Mouse (Mus musculus): ENCODE measurements around the gene Gm8369. TPM values are rescaled to one million over a fixed set of nuclear protein-coding genes. Genes with fewer than 3 reads are reported as not detected.
"Not testable (repeated sequence)": the region's sequence is repeated elsewhere in the genome, so short reads cannot be mapped to it uniquely, and the experiment has no call there.

Gm8369 gene
- 100 to 1,000 TPM; 382 to 635 (median 544) TPM for polyA plus RNA-seq (2017; shearing (Covaris generic))

DNA sequence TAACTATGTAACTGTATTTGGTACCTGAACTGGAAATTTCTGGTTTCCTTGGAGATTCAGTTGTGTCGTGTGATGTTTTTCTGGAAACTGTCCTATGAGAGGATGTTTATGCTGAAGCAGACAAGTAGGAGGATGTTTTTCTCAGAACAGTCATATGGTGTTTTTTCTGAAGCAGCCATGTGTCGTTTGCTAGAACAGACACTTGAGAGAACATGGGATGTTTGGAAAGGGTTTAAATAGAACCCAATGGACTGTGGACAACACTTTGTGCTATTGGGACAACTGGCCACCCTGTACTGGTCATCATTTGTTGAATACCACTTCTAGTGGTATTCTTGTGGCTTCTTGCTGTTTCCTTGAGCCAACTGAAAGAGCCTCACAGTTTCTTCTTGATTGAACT, at the start of gene Gm8369:
Gene Gm8369 (plus strand): TSS at position 193 of the 400 bp plus-strand sequence.
- ATAC-seq, result peak; percentile 66

GRCm38 (mm10) chr19:11443338-11443737, 42.4 kb upstream of the Gm8369 start, which contains the start of gene Ms4a4b:
TSS of gene Ms4a4b (plus strand) at chr19:11443553.
- ATAC-seq, result peak; percentile 74

- ATAC-seq, result no peak
These were observed 41.8 kb upstream of the Gm8369 start for GRCm38 (mm10) chr19:11443964-11444363.

DNA sequence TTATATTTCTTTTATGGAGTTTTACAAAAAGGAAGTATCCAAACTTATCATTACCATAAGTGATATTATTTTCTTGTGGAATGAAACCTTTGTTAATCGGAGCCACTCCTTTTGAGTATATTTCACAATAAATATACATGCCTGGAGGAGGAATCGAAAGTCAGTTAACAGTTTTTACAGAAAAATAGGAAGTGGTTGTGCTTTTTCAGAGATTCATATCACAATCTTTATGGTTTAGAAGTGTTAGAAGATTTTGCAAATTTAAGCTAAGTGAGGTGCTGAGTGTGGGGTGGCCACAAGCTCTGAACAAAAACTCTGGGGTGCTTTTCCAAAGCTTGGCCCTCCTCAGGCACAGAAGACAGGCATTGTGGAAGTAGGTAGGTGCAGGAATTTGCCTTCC, 38.5 kb upstream of the Gm8369 start:
- ATAC-seq, result peak; percentile 44

GRCm38 (mm10) chr19:11459041-11459440, 26.7 kb upstream of the Gm8369 start:
- peak; percentile 63 for ATAC-seq

GRCm38 (mm10) chr19:11464795-11465194, 20.9 kb upstream of the Gm8369 start:
- peak; percentile 58 for ATAC-seq

- ATAC-seq, result no peak
These were observed 19.3 kb upstream of the Gm8369 start for GRCm38 (mm10) chr19:11466471-11466870.

DNA sequence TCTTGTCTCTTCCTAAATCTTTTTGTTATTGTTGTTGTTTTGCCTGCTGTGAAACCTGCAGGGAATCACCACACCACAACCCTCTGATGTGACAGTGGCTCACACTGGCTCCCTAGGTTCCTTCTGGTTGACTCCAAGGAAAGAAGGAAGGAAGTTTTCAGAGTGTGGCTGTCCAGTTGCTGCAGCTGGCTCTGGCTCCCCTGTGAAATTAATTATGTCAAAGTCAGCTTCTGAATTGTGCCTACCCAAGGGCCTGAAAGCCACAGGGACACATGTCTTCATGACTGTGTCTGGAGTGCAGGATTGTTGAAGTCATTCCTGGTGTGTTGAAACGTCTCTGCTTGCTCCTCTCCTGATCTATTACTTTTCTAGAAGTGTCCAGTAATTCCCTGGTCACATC, 17.4 kb upstream of the Gm8369 start:
- ATAC-seq, result not testable (repeated sequence)

DNA sequence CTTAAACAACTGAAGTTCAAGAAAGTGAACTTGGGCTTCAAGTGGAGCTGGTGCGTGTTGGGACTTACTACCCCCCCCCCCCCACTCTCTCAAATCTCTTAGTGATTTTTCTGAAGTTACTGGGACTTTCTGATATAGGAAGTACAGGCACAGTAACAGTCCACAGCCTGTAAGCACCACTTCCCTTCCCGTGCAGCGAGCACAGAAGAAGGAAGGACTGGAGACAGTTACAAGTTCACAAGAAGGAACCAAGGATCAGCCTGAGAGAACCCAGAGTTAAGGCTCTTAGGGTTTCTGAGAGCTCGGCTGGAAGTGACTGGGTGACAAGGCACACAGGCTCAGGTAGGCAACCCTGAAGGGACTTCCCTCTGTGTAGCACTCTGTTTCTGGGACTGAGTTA, 16.5 kb upstream of the Gm8369 start, which contains the start of gene Ms4a6c:
Gene Ms4a6c (plus strand): TSS at position 152 of the 400 bp plus-strand sequence.
- ATAC-seq, result peak; percentile 35

DNA sequence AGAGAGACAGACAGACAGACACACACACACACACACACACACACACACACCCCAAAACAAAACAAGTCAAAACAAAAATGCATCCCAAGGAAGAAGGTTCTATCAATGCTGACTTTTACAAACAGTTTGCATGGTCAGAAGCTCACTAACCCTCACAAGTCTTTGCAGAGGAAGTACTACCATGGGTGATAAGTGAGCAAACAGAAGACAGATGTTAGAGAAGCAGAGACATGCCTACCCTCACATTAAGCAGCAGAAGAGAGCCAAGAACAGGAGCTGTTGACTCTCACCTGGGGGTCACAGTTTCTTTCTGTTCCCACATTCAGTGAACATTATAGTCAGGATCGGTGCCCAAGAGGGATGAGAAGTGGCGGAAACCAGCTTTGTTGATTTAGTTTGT, 6.0 kb upstream of the Gm8369 start:
- ATAC-seq, result no peak

DNA sequence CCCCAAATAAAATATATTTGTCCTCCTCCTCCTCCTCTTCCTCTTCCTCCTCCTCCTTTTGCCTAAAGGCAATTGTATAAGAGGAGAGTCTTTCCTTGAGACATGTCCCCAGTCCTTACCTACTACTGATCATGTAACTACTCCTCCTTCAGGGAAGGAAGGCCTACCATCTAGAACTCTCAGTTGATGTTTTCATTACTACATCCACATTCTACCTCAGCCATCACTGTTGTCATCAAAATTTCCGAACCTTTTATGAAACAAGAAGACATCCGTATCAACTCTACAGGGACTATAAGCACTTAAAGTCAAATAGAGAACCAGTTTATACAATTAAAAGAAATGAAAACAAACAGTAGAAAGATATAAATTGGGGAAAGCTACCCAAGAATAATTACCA, 3.1 kb upstream of the Gm8369 start:
- no peak for ATAC-seq

- ATAC-seq, result no peak
These were observed 1.8 kb upstream of the Gm8369 start for GRCm38 (mm10) chr19:11483941-11484340.

DNA sequence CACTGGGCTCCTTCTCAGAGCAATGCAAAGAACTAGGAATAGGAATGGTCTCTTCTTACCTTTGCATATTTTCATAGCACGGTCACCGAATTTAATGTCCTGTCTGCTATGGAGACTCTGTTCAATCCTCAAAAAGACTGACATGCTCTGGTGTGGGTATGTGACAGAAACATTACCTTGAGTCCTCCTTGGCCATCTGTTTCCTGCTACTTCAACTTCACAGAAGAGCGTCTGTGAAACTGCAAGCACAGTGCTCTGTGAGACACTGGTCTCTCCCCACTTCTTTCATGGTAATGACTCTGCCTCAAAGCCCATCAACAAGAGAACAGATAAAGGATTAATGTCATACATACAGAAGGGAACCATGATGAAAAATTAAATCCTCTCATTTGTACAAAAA, 1.4 kb upstream of the Gm8369 start:
- ATAC-seq, result peak; percentile 39

GRCm38 (mm10) chr19:11485266-11485665, 472 bp upstream of the Gm8369 start:
- ATAC-seq, result no peak

- no peak for ATAC-seq
These were observed 861 bp downstream of the Gm8369 start for GRCm38 (mm10) chr19:11486599-11486998.

DNA sequence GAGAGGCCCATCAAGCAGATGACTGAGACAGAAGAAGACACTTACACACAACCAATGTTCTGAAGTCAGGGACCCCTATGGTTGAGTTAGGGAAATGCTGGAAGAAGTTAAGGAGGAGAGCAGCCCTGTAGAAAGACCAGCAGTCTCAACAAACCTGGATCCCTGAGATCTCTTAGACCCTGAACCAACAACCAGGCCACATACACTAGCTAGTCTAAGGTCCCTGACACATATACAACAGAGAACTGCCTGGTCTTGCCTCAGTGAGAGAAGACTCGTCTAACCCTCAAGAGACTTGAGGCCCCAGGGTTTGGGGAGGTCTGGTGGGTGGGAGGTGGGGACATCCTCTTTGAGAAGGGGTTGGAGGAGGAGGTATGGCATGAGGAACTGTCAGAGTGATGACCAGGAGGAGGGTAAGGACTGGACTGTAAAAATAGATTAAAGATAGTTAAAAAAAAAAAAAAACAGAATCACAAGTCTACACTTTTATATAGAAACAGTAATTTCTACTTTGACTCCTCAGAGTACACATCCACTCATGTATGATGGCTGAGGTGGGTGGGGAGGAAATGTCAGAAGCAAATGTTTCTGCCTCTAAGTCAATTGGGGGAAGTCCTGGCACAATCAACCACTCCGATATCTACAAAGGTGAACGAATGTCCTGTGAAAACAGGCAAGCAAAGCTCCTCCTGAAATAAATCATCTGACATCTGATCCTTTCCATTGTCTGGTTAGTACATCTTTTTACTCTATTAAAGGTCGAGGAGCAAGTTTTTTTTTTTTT, 5.9 kb downstream of the Gm8369 start:
- ATAC-seq, result peak; percentile 70

- no peak for ATAC-seq
These were observed 6.9 kb downstream of the Gm8369 start for GRCm38 (mm10) chr19:11492671-11493070.

DNA sequence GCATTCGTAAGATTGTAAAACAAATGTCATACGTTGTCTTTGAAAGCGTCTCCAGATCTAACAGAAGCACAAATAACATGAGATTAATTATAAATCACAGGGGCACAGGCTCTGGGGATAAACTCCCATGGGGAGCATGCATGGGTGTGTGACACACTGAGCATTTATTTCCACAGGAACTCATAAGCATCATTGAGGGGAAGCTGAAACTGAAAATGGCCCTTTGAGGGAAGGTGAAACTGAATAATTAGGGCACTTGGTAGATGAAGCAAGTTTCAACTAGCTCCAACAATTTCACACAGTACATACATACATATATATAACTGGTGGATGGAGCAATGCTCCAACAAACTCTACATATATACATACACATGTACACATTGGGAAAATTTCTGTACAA, 8.8 kb downstream of the Gm8369 start:
- peak; percentile 53 for ATAC-seq

DNA sequence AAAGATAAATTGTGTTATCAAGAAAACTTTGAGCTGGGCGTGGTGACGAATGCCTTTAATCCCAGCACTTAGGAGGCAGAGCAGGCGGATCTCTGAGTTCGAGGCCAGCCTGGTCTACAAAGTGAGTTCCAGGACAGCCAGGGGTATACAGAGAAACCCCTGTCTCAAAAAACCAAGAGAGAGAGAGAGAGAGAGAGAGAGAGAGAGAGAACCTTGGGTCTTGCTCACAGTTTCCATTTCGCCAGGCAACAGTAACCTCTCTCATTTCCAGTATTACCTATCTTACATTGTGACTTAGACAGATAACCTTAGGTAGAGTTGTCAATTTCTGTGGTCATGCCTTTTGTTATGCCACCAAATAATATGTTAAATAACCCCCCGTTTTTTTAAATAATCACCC, 10.6 kb downstream of the Gm8369 start:
- ATAC-seq, result peak; percentile 37

DNA sequence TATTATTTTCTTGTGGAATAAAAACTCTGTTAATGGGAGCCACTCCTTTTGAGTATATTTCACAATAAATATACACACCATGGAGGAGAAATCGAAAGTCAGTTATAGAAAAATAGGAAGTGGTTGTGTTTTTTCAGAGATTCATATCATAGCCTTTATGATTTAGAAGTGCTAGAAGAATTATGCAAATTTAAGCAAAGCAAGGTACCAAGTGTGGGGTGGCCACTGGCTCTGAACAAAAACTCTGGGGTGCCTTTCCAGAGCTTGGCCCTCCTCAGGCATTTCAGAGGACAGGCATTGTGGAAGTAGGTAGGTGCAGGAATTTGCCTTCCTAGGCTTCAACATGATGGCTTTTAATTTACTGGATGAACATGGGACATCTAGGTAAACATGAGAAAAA, 11.6 kb downstream of the Gm8369 start:
- ATAC-seq, result peak; percentile 53

- ATAC-seq, result peak; percentile 38
These were observed 15.1 kb downstream of the Gm8369 start for GRCm38 (mm10) chr19:11500796-11501195.

DNA sequence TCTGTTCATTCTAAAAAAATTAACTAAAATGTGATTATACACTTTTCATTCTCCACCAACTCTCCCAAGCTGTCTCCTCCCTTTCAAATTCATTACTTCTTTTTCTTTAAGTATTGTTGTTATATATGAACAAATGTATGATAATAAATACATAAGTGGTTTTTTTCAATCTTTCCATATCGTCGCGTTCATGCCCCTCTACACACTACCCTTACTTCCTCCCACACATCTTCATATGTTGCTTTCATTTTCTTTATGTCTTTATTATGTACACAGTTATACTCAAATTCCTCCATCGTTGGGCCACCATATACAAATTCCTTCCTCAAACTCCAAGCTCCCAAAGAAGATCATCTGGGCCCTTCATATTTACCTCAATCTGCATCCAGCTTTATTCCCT, 15.6 kb downstream of the Gm8369 start:
- peak; percentile 29 for ATAC-seq

DNA sequence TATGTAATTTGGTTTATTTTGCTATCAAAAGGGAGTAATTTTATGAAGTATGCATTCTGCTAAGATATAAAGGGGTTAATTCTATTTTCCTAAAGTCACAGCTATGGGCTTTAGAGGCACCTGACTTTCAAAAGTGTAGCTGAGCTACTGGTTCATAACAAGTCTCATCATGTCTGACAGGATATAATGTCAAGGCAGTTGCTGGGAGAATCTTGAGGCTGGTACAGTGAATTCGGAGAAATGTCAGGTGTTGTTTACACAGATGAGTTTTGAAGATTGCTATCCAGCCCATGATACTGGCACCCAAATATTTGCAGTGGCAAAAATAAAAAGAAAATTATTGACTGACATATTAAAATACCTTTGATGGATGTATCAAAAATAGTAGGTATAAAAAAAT, 19.1 kb downstream of the Gm8369 start:
- peak; percentile 59 for ATAC-seq

GRCm38 (mm10) chr19:11513458-11513857, 27.7 kb downstream of the Gm8369 start:
- peak; percentile 63 for ATAC-seq

- peak; percentile 15 for ATAC-seq
These were observed 30.5 kb downstream of the Gm8369 start, which contains the start of gene Ms4a6b for GRCm38 (mm10) chr19:11516246-11516645. TSS of gene Ms4a6b (plus strand) at chr19:11516512.
